Mouse (Mus musculus): ENCODE measurements around the gene Mycbp2. TPM values are rescaled to one million over a fixed set of nuclear protein-coding genes. Genes with fewer than 3 reads are reported as not detected.

The Mycbp2 gene
- polyA plus RNA-seq, 1 experiment: 4.9 TPM

GRCm38 (mm10) chr14:103222356-103222755 is 124.3 kb downstream of the Mycbp2 start:
- no peak overlapping the region for H3K4me3 ChIP-seq (ENCODE audit: low read depth, low read length)
- H3K27me3 ChIP-seq (ENCODE audit: control insufficient read depth, insufficient read depth, low read length): no peaks in the 10 kb centered on the region; the same call in 1 of the 2 replicates
- no peak for TF ChIP-seq POLR2A (IDR thresholded peaks at IDR 0.05; ENCODE audit: low read depth, low read length)
- no peak for TF ChIP-seq CTCF (IDR thresholded peaks at IDR 0.05; ENCODE audit: extremely low read depth, insufficient read length, insufficient replicate concordance, low read depth, low read length)
- no peaks in the 10 kb centered on the region for H3K4me1 ChIP-seq (ENCODE audit: control insufficient read depth, insufficient read depth, insufficient read length, low read length)
- peaks cover 25% of the 10 kb centered on the region for H3K36me3 ChIP-seq (ENCODE audit: control insufficient read depth, insufficient read depth, low read length)
- 77% methylated on average over 2 of the region's 2 CpGs for WGBS
- H3K27ac ChIP-seq (ENCODE audit: insufficient read depth, low read depth, low read length): no peak overlapping the region

- peaks cover 25% of the 10 kb centered on the region for H3K36me3 ChIP-seq (ENCODE audit: control insufficient read depth, insufficient read depth, low read length)
- TF ChIP-seq POLR2A (IDR thresholded peaks at IDR 0.05; ENCODE audit: low read depth, low read length) (no peak), CTCF (IDR thresholded peaks at IDR 0.05; ENCODE audit: extremely low read depth, insufficient read length, insufficient replicate concordance, low read depth, low read length) (no peak)
- H3K27me3 ChIP-seq (ENCODE audit: control insufficient read depth, insufficient read depth, low read length): no peaks in the 10 kb centered on the region; the same call in 1 of the 2 replicates
- H3K27ac ChIP-seq (ENCODE audit: insufficient read depth, low read depth, low read length): no peak overlapping the region
- H3K4me3 ChIP-seq (ENCODE audit: low read depth, low read length): no peak overlapping the region
- no peaks in the 10 kb centered on the region for H3K4me1 ChIP-seq (ENCODE audit: control insufficient read depth, insufficient read depth, insufficient read length, low read length)
- WGBS: 89% methylated on average over 3 of the region's 3 CpGs
Measured at GRCm38 (mm10) chr14:103221751-103222150, 124.9 kb downstream of the Mycbp2 start.

GRCm38 (mm10) chr14:103216331-103216730 is 130.3 kb downstream of the Mycbp2 start:
- TF ChIP-seq CTCF (IDR thresholded peaks at IDR 0.05; ENCODE audit: extremely low read depth, insufficient read length, insufficient replicate concordance, low read depth, low read length): no peak
- TF ChIP-seq POLR2A (IDR thresholded peaks at IDR 0.05; ENCODE audit: low read depth, low read length): no peak

GRCm38 (mm10) chr14:103186658-103187057 is 160.0 kb downstream of the Mycbp2 start:
- H3K36me3 ChIP-seq (ENCODE audit: control insufficient read depth, insufficient read depth, low read length): peaks cover 14% of the 10 kb centered on the region
- no peaks in the 10 kb centered on the region for H3K4me1 ChIP-seq (ENCODE audit: control insufficient read depth, insufficient read depth, insufficient read length, low read length)
- no peak overlapping the region for H3K27ac ChIP-seq (ENCODE audit: insufficient read depth, low read depth, low read length)
- no peaks in the 10 kb centered on the region for H3K27me3 ChIP-seq (ENCODE audit: control insufficient read depth, insufficient read depth, low read length)
- 81% methylated on average over 3 of the region's 3 CpGs for WGBS
- H3K4me3 ChIP-seq (ENCODE audit: low read depth, low read length): no peak overlapping the region
- TF ChIP-seq CTCF (IDR thresholded peaks at IDR 0.05; ENCODE audit: extremely low read depth, insufficient read length, insufficient replicate concordance, low read depth, low read length) (no peak), POLR2A (IDR thresholded peaks at IDR 0.05; ENCODE audit: low read depth, low read length) (no peak)

More at GRCm38 (mm10) chr14:103216331-103216730, 130.3 kb downstream of the Mycbp2 start:
- Histone ChIP-seq H3K36me3 (ENCODE audit: control insufficient read depth, insufficient read depth, low read length) (peaks cover 25% of the 10 kb centered on the region), H3K4me1 (ENCODE audit: control insufficient read depth, insufficient read depth, insufficient read length, low read length) (no peaks in the 10 kb centered on the region), H3K27ac (ENCODE audit: insufficient read depth, low read depth, low read length) (no peak overlapping the region), H3K27me3 (ENCODE audit: control insufficient read depth, insufficient read depth, low read length) (no peaks in the 10 kb centered on the region), H3K4me3 (ENCODE audit: low read depth, low read length) (no peak overlapping the region)
- 84% methylated on average over 3 of the region's 3 CpGs for WGBS

- no peaks in the 10 kb centered on the region for H3K27me3 ChIP-seq (ENCODE audit: control insufficient read depth, insufficient read depth, low read length)
- no peaks in the 10 kb centered on the region for H3K4me1 ChIP-seq (ENCODE audit: control insufficient read depth, insufficient read depth, insufficient read length, low read length)
- TF ChIP-seq POLR2A (IDR thresholded peaks at IDR 0.05; ENCODE audit: low read depth, low read length): no peak
- no peak for TF ChIP-seq CTCF (IDR thresholded peaks at IDR 0.05; ENCODE audit: extremely low read depth, insufficient read length, insufficient replicate concordance, low read depth, low read length)
- WGBS: 92% methylated on average over 4 of the region's 4 CpGs
- H3K36me3 ChIP-seq (ENCODE audit: control insufficient read depth, insufficient read depth, low read length): peaks cover 14% of the 10 kb centered on the region
- no peak overlapping the region for H3K4me3 ChIP-seq (ENCODE audit: low read depth, low read length)
- H3K27ac ChIP-seq (ENCODE audit: insufficient read depth, low read depth, low read length): no peak overlapping the region
Measured at GRCm38 (mm10) chr14:103186076-103186475, 160.5 kb downstream of the Mycbp2 start.

GRCm38 (mm10) chr14:103180096-103180495 is 166.5 kb downstream of the Mycbp2 start:
- TF ChIP-seq POLR2A (IDR thresholded peaks at IDR 0.05; ENCODE audit: low read depth, low read length) (no peak), CTCF (IDR thresholded peaks at IDR 0.05; ENCODE audit: extremely low read depth, insufficient read length, insufficient replicate concordance, low read depth, low read length) (no peak)
- H3K4me1 ChIP-seq (ENCODE audit: control insufficient read depth, insufficient read depth, insufficient read length, low read length): no peaks in the 10 kb centered on the region
- H3K4me3 ChIP-seq (ENCODE audit: low read depth, low read length): no peak overlapping the region
- no peak overlapping the region for H3K27ac ChIP-seq (ENCODE audit: insufficient read depth, low read depth, low read length)
- 90% methylated on average over 2 of the region's 2 CpGs for WGBS
- H3K36me3 ChIP-seq (ENCODE audit: control insufficient read depth, insufficient read depth, low read length): peaks cover 6% of the 10 kb centered on the region
- H3K27me3 ChIP-seq (ENCODE audit: control insufficient read depth, insufficient read depth, low read length): no peaks in the 10 kb centered on the region

GRCm38 (mm10) chr14:103162923-103163322 is 183.7 kb downstream of the Mycbp2 start:
- Histone ChIP-seq H3K27ac (ENCODE audit: insufficient read depth, low read depth, low read length) (no peak overlapping the region), H3K27me3 (ENCODE audit: control insufficient read depth, insufficient read depth, low read length) (no peaks in the 10 kb centered on the region), H3K4me3 (ENCODE audit: low read depth, low read length) (no peak overlapping the region), H3K36me3 (ENCODE audit: control insufficient read depth, insufficient read depth, low read length) (peaks cover 9% of the 10 kb centered on the region; the same call in 1 of the 2 replicates), H3K4me1 (ENCODE audit: control insufficient read depth, insufficient read depth, insufficient read length, low read length) (no peaks in the 10 kb centered on the region)
- WGBS: 60% methylated on average over 5 of the region's 5 CpGs
- TF ChIP-seq POLR2A (IDR thresholded peaks at IDR 0.05; ENCODE audit: low read depth, low read length) (no peak), CTCF (IDR thresholded peaks at IDR 0.05; ENCODE audit: extremely low read depth, insufficient read length, insufficient replicate concordance, low read depth, low read length) (no peak)

All from small intestine, adult 2 months (tissue).